Mouse (Mus musculus) cerebellum, adult 2 months (tissue): ENCODE data around the gene 9930111J21Rik2.
"Not testable (repeated sequence)": the region's sequence is repeated elsewhere in the genome, so short reads cannot be mapped to it uniquely, and the experiment has no call there.

Source experiments
- CTCF ChIP-seq: fragments of 200-500 bp; IDR thresholded peaks from 2 replicates; pipeline ENCODE4 v1.5.1; 2011; ENCODE audit warnings: low read depth, mild to moderate bottlenecking, control low read depth, low read length, moderate library complexity, borderline replicate concordance; ENCODE audit not compliant: insufficient read depth
- POLR2A ChIP-seq: fragments of 200-500 bp; IDR thresholded peaks from 2 replicates; pipeline ENCODE4 v1.6.1; 2011; ENCODE audit warnings: low read length, control low read depth, borderline replicate concordance; ENCODE audit not compliant: insufficient read depth

DNA sequence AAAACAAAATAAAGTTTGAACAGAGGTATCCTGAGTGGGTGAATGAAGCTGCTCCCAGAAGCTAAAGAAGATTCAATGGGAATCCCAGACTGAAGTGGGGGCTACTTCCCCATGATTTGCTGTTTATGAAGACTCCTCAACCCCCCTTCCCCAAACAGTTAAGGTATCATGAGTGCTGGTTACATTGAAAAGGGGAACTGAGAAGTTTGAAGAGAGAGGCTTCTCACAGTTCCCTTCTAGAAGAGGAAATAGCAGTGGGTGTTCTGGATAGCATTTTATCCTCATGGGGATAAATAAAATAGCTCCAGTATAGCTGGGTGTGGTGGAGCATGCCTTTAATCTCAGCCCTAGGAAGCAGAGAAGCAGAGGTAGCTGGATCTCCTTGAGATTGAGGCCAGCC lies 978 bp downstream of the 9930111J21Rik2 start:
- not testable (repeated sequence) for TF ChIP-seq POLR2A, CTCF
